ENCODE assay signal across 13 mouse cellular contexts in genomic region chr16:76358128-76358748, GRCm38 (mm10). TPM values are rescaled to one million over a fixed set of nuclear protein-coding genes. Genes with fewer than 3 reads are reported as not detected.
A peak's percentile ranks its signal among the peaks of the same experiment; 100 is the strongest.
DNase-seq lines count a peak whose midpoint lies in the region; ATAC-seq lines count a peak whose summit lies in the region.
"Had no signal": no experiment of that assay in that cellular context is flagged by ENCODE, and none has a peak within 500 bp of the region (broad histone marks: within the 10 kb centered on the region; RNA-seq: fewer than 3 reads in every experiment).

No protein-coding gene starts in this region.

- H3K9ac ChIP-seq in hindbrain, embryonic 11.5 days (ENCODE audit: low read depth, low read length): no peak overlapping the region
- no peak overlapping the region for H3K9ac ChIP-seq in forebrain, embryonic 15.5 days (replicated peaks)
- H3K9ac ChIP-seq in intestine, embryonic 16.5 days (ENCODE audit: low read depth, low read length): no peak overlapping the region
- no peak overlapping the region for H3K9ac ChIP-seq in neural tube, embryonic 15.5 days (replicated peaks)
- H3K9ac ChIP-seq: heart, embryonic 13.5 days; hindbrain, embryonic 13.5 days had no signal

- WGBS in hindbrain, embryonic 11.5 days: 75% methylated on average over 18 of the region's 18 CpGs
- 80% methylated on average over 18 of the region's 18 CpGs for WGBS in hindbrain, embryonic 10.5 days
- WGBS in forebrain, embryonic 15.5 days: 69% methylated on average over 18 of the region's 18 CpGs
- WGBS in intestine, embryonic 16.5 days: 52% methylated on average over 18 of the region's 18 CpGs
- 79% methylated on average over 18 of the region's 18 CpGs for WGBS in neural tube, embryonic 15.5 days

- intact Hi-C loops in left cerebral cortex, postnatal 10 days (cut with DNase I): no loop called here

- DNase-seq in hindbrain, embryonic 11.5 days (ENCODE audit: low spot score): no peak
- DNase-seq in hindbrain, embryonic 10.5 days (ENCODE audit: low spot score): no peak
- DNase-seq in natural killer cell, adult 2 months (ENCODE audit: low spot score in 2 of 2): no peak
- DNase-seq in left cerebral cortex, postnatal 10 days (ENCODE audit: extremely low spot score in 1 of 2, low spot score in 2 of 2): no peak
- no peak for DNase-seq in urinary bladder, postnatal 4 days (ENCODE audit: low spot score in 2 of 2)
- DNase-seq: gastrocnemius, postnatal 10 days; lung, adult 18-20 months had no signal

- no peaks in the 10 kb centered on the region for H3K36me3 ChIP-seq in hindbrain, embryonic 11.5 days (ENCODE audit: control insufficient read depth, insufficient read depth, low read length)
- 0 out of 2 replicates have a peak, but pooled peaks cover 9% of the 10 kb centered on the region for H3K36me3 ChIP-seq in hindbrain, embryonic 10.5 days
- no peaks in the 10 kb centered on the region for H3K36me3 ChIP-seq in forebrain, embryonic 15.5 days
- H3K36me3 ChIP-seq in intestine, embryonic 16.5 days (ENCODE audit: control insufficient read depth, insufficient read depth, low read length): no peaks in the 10 kb centered on the region
- no peaks in the 10 kb centered on the region for H3K36me3 ChIP-seq in neural tube, embryonic 15.5 days
- H3K36me3 ChIP-seq: hindbrain, embryonic 13.5 days had no signal

- no peaks in the 10 kb centered on the region for H3K9me3 ChIP-seq in hindbrain, embryonic 11.5 days (ENCODE audit: control insufficient read depth, low read length)
- H3K9me3 ChIP-seq in hindbrain, embryonic 10.5 days: no peaks in the 10 kb centered on the region
- no peaks in the 10 kb centered on the region for H3K9me3 ChIP-seq in forebrain, embryonic 15.5 days
- no peaks in the 10 kb centered on the region for H3K9me3 ChIP-seq in intestine, embryonic 16.5 days (ENCODE audit: control insufficient read depth, low read length)
- no peaks in the 10 kb centered on the region for H3K9me3 ChIP-seq in neural tube, embryonic 15.5 days (replicated peaks)
- H3K9me3 ChIP-seq: heart, embryonic 13.5 days; hindbrain, embryonic 13.5 days; megakaryocyte, embryonic 14.5 days had no signal

- peak; percentile 35 for ATAC-seq in hindbrain, embryonic 11.5 days (ENCODE audit: low FRiP score)
- ATAC-seq in forebrain, embryonic 15.5 days (replicated peaks): 0 out of 2 replicates have a peak, but pooled peaks have one; percentile 23
- peak; percentile 94 for ATAC-seq in intestine, embryonic 16.5 days
- ATAC-seq in neural tube, embryonic 15.5 days (ENCODE audit: low FRiP score): peak; percentile 53; the same call in 1 of the 2 replicates

- no peak overlapping the region for H3K4me2 ChIP-seq in hindbrain, embryonic 11.5 days (replicated peaks; ENCODE audit: low read depth, low read length)
- H3K4me2 ChIP-seq in forebrain, embryonic 15.5 days (replicated peaks): no peak overlapping the region
- 0 out of 2 replicates have a peak overlapping the region, but pooled peaks have one; percentile 21 for H3K4me2 ChIP-seq in intestine, embryonic 16.5 days (ENCODE audit: low read depth, low read length)
- H3K4me2 ChIP-seq in neural tube, embryonic 15.5 days: no peak overlapping the region
- H3K4me2 ChIP-seq: heart, embryonic 13.5 days; hindbrain, embryonic 13.5 days had no signal

- H3K4me1 ChIP-seq in hindbrain, embryonic 11.5 days (replicated peaks; ENCODE audit: control insufficient read depth, insufficient read depth, low read length): no peaks in the 10 kb centered on the region
- H3K4me1 ChIP-seq in hindbrain, embryonic 10.5 days (replicated peaks): peaks cover 10% of the 10 kb centered on the region
- H3K4me1 ChIP-seq in forebrain, embryonic 15.5 days: no peaks in the 10 kb centered on the region
- peaks cover 23% of the 10 kb centered on the region for H3K4me1 ChIP-seq in intestine, embryonic 16.5 days (ENCODE audit: control insufficient read depth, insufficient read depth, low read length)
- H3K4me1 ChIP-seq in neural tube, embryonic 15.5 days: no peaks in the 10 kb centered on the region

- H3K27me3 ChIP-seq in hindbrain, embryonic 11.5 days (ENCODE audit: control insufficient read depth, insufficient read depth, low read length): no peaks in the 10 kb centered on the region
- H3K27me3 ChIP-seq in hindbrain, embryonic 10.5 days (ENCODE audit: insufficient read depth, poor library complexity, severe bottlenecking): no peaks in the 10 kb centered on the region
- no peaks in the 10 kb centered on the region for H3K27me3 ChIP-seq in forebrain, embryonic 15.5 days
- no peaks in the 10 kb centered on the region for H3K27me3 ChIP-seq in intestine, embryonic 16.5 days (replicated peaks; ENCODE audit: control insufficient read depth, insufficient read depth, low read length)
- H3K27me3 ChIP-seq in neural tube, embryonic 15.5 days (replicated peaks): no peaks in the 10 kb centered on the region
- H3K27me3 ChIP-seq: heart, embryonic 13.5 days; hindbrain, embryonic 13.5 days; megakaryocyte, embryonic 14.5 days had no signal

- H3K4me3 ChIP-seq in hindbrain, embryonic 11.5 days (ENCODE audit: low read depth, low read length): no peak overlapping the region
- no peak overlapping the region for H3K4me3 ChIP-seq in hindbrain, embryonic 10.5 days
- H3K4me3 ChIP-seq in forebrain, embryonic 15.5 days: no peak overlapping the region
- peak overlapping the region; percentile 22; the same call in 1 of the 2 replicates for H3K4me3 ChIP-seq in intestine, embryonic 16.5 days (ENCODE audit: low read length)
- H3K4me3 ChIP-seq in neural tube, embryonic 15.5 days (replicated peaks): no peak overlapping the region
- H3K4me3 ChIP-seq: heart, embryonic 13.5 days; hindbrain, embryonic 13.5 days; megakaryocyte, embryonic 14.5 days had no signal

- no peak overlapping the region for H3K27ac ChIP-seq in hindbrain, embryonic 11.5 days (ENCODE audit: low read depth, low read length)
- H3K27ac ChIP-seq in hindbrain, embryonic 10.5 days: no peak overlapping the region
- H3K27ac ChIP-seq in forebrain, embryonic 15.5 days (replicated peaks): no peak overlapping the region
- peak overlapping the region; percentile 84 for H3K27ac ChIP-seq in intestine, embryonic 16.5 days (ENCODE audit: low read length)
- no peak overlapping the region for H3K27ac ChIP-seq in neural tube, embryonic 15.5 days (replicated peaks)
- H3K27ac ChIP-seq: heart, embryonic 13.5 days; hindbrain, embryonic 13.5 days had no signal

RNA-seq across cellular contexts. Expression of gene Nrip1, which starts 15.4 kb away (rescaled TPM):
- 26.5 and 35.5 TPM in 2 replicates for polyA plus RNA-seq in hindbrain, embryonic 11.5 days (2014; fragmentation: Nextera tagmentation; extraction: Ambion mirVana)
- polyA plus RNA-seq in hindbrain, embryonic 10.5 days (2016; fragmentation: Nextera tagmentation; extraction: Ambion mirVana): 34.8 and 46.6 TPM in 2 replicates
- 35.7 and 41.4 TPM in 2 replicates for polyA plus RNA-seq in forebrain, embryonic 15.5 days (2015; fragmentation: Nextera tagmentation; extraction: Ambion mirVana)
- 31.2 and 35.5 TPM in 2 replicates for polyA plus RNA-seq in intestine, embryonic 16.5 days (2015; fragmentation: Nextera tagmentation; extraction: Ambion mirVana)
- polyA plus RNA-seq in neural tube, embryonic 15.5 days (2015; fragmentation: Nextera tagmentation; extraction: Ambion mirVana): 34.4 and 36.9 TPM in 2 replicates
- 10 to 100 TPM; 83.4 to 86.9 TPM for total RNA-seq in left cerebral cortex, postnatal 10 days (2021)

Comparison
In these comparisons a context has a peak if more than half of its experiments do, and no peak if none do; other contexts are left out.
1. ATAC-seq: peak in every context shown above with its lines; median percentile 94 in intestine, embryonic 16.5 days; 53 in neural tube, embryonic 15.5 days; 35 in hindbrain, embryonic 11.5 days; 23 in forebrain, embryonic 15.5 days.